46 mouse cellular contexts compared by ENCODE assay signal in genomic region chr9:22041832-22042231, GRCm38 (mm10). TPM values are rescaled to one million over a fixed set of nuclear protein-coding genes. Genes with fewer than 3 reads are reported as not detected.
"Had no signal": no experiment of that assay in that cellular context is flagged by ENCODE, and none has a peak within 500 bp of the region (broad histone marks: within the 10 kb centered on the region; RNA-seq: fewer than 3 reads in every experiment).

No protein-coding gene starts in this region.

- H3K9ac ChIP-seq: heart, embryonic 12.5 days; heart, embryonic 13.5 days; heart, embryonic 15.5 days; hindbrain, embryonic 12.5 days; hindbrain, embryonic 13.5 days; hindbrain, embryonic 14.5 days; hindbrain, embryonic 15.5 days; intestine, embryonic 15.5 days; kidney, embryonic 15.5 days had no signal

- H3K36me3 ChIP-seq: heart, embryonic 10.5 days; heart, embryonic 12.5 days; heart, embryonic 13.5 days; heart, embryonic 15.5 days; hindbrain, embryonic 15.5 days; intestine, embryonic 15.5 days; kidney, embryonic 15.5 days had no signal

- H3K4me1 ChIP-seq: heart, embryonic 10.5 days; heart, embryonic 12.5 days; heart, embryonic 13.5 days; heart, embryonic 15.5 days; intestine, embryonic 15.5 days; kidney, embryonic 15.5 days had no signal

- H3K4me2 ChIP-seq: heart, embryonic 12.5 days; heart, embryonic 13.5 days; heart, embryonic 15.5 days; hindbrain, embryonic 12.5 days; hindbrain, embryonic 13.5 days; hindbrain, embryonic 14.5 days; hindbrain, embryonic 15.5 days; intestine, embryonic 15.5 days; kidney, embryonic 15.5 days had no signal

- H3K9me3 ChIP-seq: heart, embryonic 10.5 days; heart, embryonic 12.5 days; heart, embryonic 13.5 days; heart, embryonic 15.5 days; hindbrain, embryonic 12.5 days; hindbrain, embryonic 13.5 days; hindbrain, embryonic 15.5 days; intestine, embryonic 15.5 days; kidney, embryonic 15.5 days had no signal

- ATAC-seq: hindbrain, embryonic 16.5 days; hindbrain, postnatal 0 days; inflammation-experienced regulatory T-cells, adult 6 months; intestine, embryonic 15.5 days; intestine, embryonic 16.5 days; intestine, postnatal 0 days had no signal

- H3K27ac ChIP-seq: heart, embryonic 10.5 days; heart, embryonic 13.5 days; heart, embryonic 15.5 days; hindbrain, embryonic 10.5 days; hindbrain, embryonic 12.5 days; hindbrain, embryonic 13.5 days; hindbrain, embryonic 14.5 days; hindbrain, embryonic 15.5 days; hindbrain, postnatal 0 days; intestine, embryonic 15.5 days; kidney, embryonic 15.5 days; kidney, postnatal 0 days; layer of hippocampus, adult 2 months; left cerebral cortex, adult 2 months had no signal

- DNase-seq: heart, postnatal 10 days; heart, postnatal 14 days; heart, postnatal 36 days; heart, postnatal 4 days; kidney, adult 11 months; kidney, adult 18-20 months; kidney, adult 2 months; kidney, adult 8-10 months; kidney, adult 9 months; kidney, postnatal 10 days; kidney, postnatal 14 days; kidney, postnatal 25 days; kidney, postnatal 36 days; kidney, postnatal 4 days; layer of hippocampus, adult 9-11 months; layer of hippocampus, postnatal 36 days had no signal

- H3K4me3 ChIP-seq: heart, embryonic 10.5 days; heart, embryonic 12.5 days; heart, embryonic 13.5 days; heart, embryonic 15.5 days; hindbrain, embryonic 10.5 days; hindbrain, embryonic 12.5 days; hindbrain, embryonic 13.5 days; hindbrain, embryonic 15.5 days; intestine, embryonic 15.5 days; kidney, embryonic 15.5 days; layer of hippocampus, adult 2 months; left cerebral cortex, adult 2 months had no signal

- H3K27me3 ChIP-seq: heart, embryonic 12.5 days; heart, embryonic 15.5 days; hindbrain, embryonic 12.5 days; hindbrain, embryonic 13.5 days; hindbrain, embryonic 15.5 days; intestine, embryonic 15.5 days; kidney, embryonic 15.5 days had no signal

RNA-seq across cellular contexts. Expression of gene Elavl3, which starts 10.0 kb away (rescaled TPM):
- total RNA-seq: hematopoietic stem cell, adult 5-6 weeks had no signal
- polyA plus RNA-seq: heart, postnatal 0 days; inflammation-experienced regulatory T-cells, adult 6 months had no signal

RNA-seq across cellular contexts. Expression of gene Gm49318, which starts 29.2 kb away (rescaled TPM):
- total RNA-seq: heart, postnatal 14 days; heart, postnatal 25 days; heart, postnatal 36 days; hematopoietic stem cell, adult 5-6 weeks; hindbrain, postnatal 0 days; layer of hippocampus, adult 8-10 months; left cerebral cortex, adult 8-10 months had no signal
- polyA plus RNA-seq: heart, embryonic 10.5 days; heart, embryonic 12.5 days; heart, embryonic 13.5 days; heart, embryonic 14.5 days; heart, embryonic 15.5 days; heart, embryonic 16.5 days; heart, postnatal 0 days; hindbrain, embryonic 10.5 days; hindbrain, embryonic 12.5 days; hindbrain, embryonic 13.5 days; hindbrain, embryonic 14.5 days; hindbrain, embryonic 15.5 days; hindbrain, embryonic 16.5 days; hindbrain, postnatal 0 days; inflammation-experienced regulatory T-cells, adult 6 months; intestine, embryonic 14.5 days; intestine, embryonic 15.5 days; intestine, embryonic 16.5 days; intestine, postnatal 0 days; kidney, adult 2 months; kidney, embryonic 14.5 days; kidney, embryonic 15.5 days; kidney, embryonic 16.5 days; kidney, postnatal 0 days; large intestine, adult 2 months had no signal

RNA-seq across cellular contexts. Expression of gene Ccdc151, which starts 39.4 kb away (rescaled TPM):
- total RNA-seq: heart, postnatal 10 days; heart, postnatal 25 days; heart, postnatal 36 days; heart, postnatal 4 days; hematopoietic stem cell, adult 5-6 weeks had no signal
- polyA plus RNA-seq: heart, embryonic 14.5 days; inflammation-experienced regulatory T-cells, adult 6 months had no signal
